Mouse (Mus musculus) ovary, adult 2 months (tissue): ENCODE results near the gene Cdk5rap1. TPM values are rescaled to one million over a fixed set of nuclear protein-coding genes. Genes with fewer than 3 reads are reported as not detected.

ENCODE experiments used
- polyA plus RNA-seq: library from polyadenylated mRNA; depleted of rRNA; stranded (reverse); fragments of >200 nt; gene quantifications from 2 replicates; pipeline ENCODE4 v1.2.3, GENCODE M21; 2012; rRNA removed

Gene Cdk5rap1
- polyA plus RNA-seq = 9.0 and 12.3 TPM in 2 replicates

DNA sequence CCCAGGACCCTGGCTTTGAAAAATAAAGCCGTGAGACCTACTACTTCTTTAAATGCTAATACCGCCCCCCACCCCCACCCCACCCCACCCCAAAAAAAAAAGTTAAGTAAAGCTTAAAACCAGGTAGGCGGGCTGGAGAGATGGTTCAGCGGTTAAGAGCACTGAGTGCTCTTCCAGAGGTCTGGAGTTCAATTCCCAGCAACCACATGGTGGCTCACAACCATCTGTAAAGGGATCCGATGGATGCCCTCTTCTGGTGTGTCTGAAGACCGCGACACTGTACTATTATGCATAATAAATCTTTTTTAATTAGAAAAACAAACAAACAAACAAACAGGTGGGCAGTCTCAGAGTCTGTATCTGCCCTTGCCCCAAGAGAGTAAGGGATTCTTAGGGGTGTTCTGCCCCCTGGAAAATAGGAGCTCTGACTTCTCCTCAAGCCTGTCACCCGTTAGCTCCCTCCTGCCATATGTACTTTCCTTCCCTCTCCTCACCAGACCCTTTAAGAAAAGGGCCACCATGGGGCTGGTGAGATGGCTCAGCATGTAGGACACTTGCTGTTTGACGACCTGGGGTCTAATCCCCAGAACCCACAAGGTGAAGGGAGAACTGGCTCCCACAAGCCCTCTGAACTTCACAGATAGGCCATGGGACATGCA is at the start of gene Cdk5rap1:
Gene Cdk5rap1, minus strand, starts transcription at position 169 of the 659 bp plus-strand sequence.

GRCm38 (mm10) chr2:154407643-154408445 is 35.0 kb upstream of the Cdk5rap1 start, which contains the start of gene Snta1:
Snta1 (minus strand) TSS chr2:154408099.

GRCm38 (mm10) chr2:154306927-154307326 is 65.9 kb downstream of the Cdk5rap1 start, which contains the start of gene Bpifb9b:
Bpifb9b (plus strand) TSS chr2:154307227.

Other genes with a start within 250 kb of the Cdk5rap1 start
- 0.29 TPM in 1 of 2 replicates, not detected in the other for gene Bpifa3, start 242.7 kb downstream of the Cdk5rap1 start, polyA plus RNA-seq
- gene Bpifa1, start 230.1 kb downstream of the Cdk5rap1 start, polyA plus RNA-seq = not detected in 2 replicates
- gene Bpifa5, start 210.4 kb downstream of the Cdk5rap1 start, polyA plus RNA-seq = not detected in 2 replicates
- gene Bpifb1, start 182.2 kb downstream of the Cdk5rap1 start, polyA plus RNA-seq = 1.7 and 2.1 TPM in 2 replicates
- 40.4 and 54.7 TPM in 2 replicates for gene Bpifb5, start 149.3 kb downstream of the Cdk5rap1 start, polyA plus RNA-seq
- gene Bpifb9a, start 115.2 kb downstream of the Cdk5rap1 start, polyA plus RNA-seq = not detected in 2 replicates
- not detected in 2 replicates for gene Bpifb9b, start 65.8 kb downstream of the Cdk5rap1 start, polyA plus RNA-seq
- 33.9 and 42.2 TPM in 2 replicates for gene Snta1, start 35.1 kb upstream of the Cdk5rap1 start, polyA plus RNA-seq
- 18.4 and 20.1 TPM in 2 replicates for gene Cbfa2t2, start 63.5 kb upstream of the Cdk5rap1 start, polyA plus RNA-seq
- gene 1700003F12Rik, start 174.1 kb upstream of the Cdk5rap1 start, polyA plus RNA-seq = 0.26 and 0.47 TPM in 2 replicates
- gene Actl10, start 178.8 kb upstream of the Cdk5rap1 start, polyA plus RNA-seq = 0.10 TPM in 1 of 2 replicates, not detected in the other
- 3.2 and 4.2 TPM in 2 replicates for gene Necab3, start 185.9 kb upstream of the Cdk5rap1 start, polyA plus RNA-seq
- gene E2f1, start 196.9 kb upstream of the Cdk5rap1 start, polyA plus RNA-seq = 27.7 and 43.1 TPM in 2 replicates
- 27.0 and 34.1 TPM in 2 replicates for gene Pxmp4, start 230.7 kb upstream of the Cdk5rap1 start, polyA plus RNA-seq
- gene Zfp341, start 240.3 kb upstream of the Cdk5rap1 start, polyA plus RNA-seq = 9.1 and 10.9 TPM in 2 replicates
- gene 4930519P11Rik, start 240.4 kb upstream of the Cdk5rap1 start, polyA plus RNA-seq = 1.0 and 2.4 TPM in 2 replicates